Mouse (Mus musculus) forebrain, embryonic 14.5 days (tissue): ENCODE data around the gene Rbfox3. TPM values are rescaled to one million over a fixed set of nuclear protein-coding genes. Genes with fewer than 3 reads are reported as not detected.

Experiments
- ATAC-seq: fragments of 200-750 bp; cut with Nextera tagmentation; 2 replicates; pipeline ENCODE4 v1.8.0; 2017; ENCODE audit warnings: mild to moderate bottlenecking, moderate library complexity
- DNase-seq: peaks from one replicate; pipeline ENCODE4 v3.0.0-alpha.2; 2015; ENCODE audit warnings: low spot score
- H3K27ac ChIP-seq: fragments of 300-500 bp; sonication (generic); 2 replicates; pipeline ENCODE4 v1.5.1; 2014; ENCODE audit warnings: low read depth, mild to moderate bottlenecking, control low read depth, low read length, moderate library complexity
- H3K27me3 ChIP-seq: fragments of 300-500 bp; sonication (generic); replicated peaks from 2 replicates; pipeline ENCODE4 v1.6.1; 2014; ENCODE audit warnings: low read length, control low read depth, mixed read lengths; ENCODE audit not compliant: control insufficient read depth, insufficient read depth
- H3K36me3 ChIP-seq: fragments of 300-500 bp; sonication (generic); 2 replicates; pipeline ENCODE4 v1.6.1; 2014; ENCODE audit warnings: low read length, control low read depth; ENCODE audit not compliant: control insufficient read depth, insufficient read depth
- H3K4me1 ChIP-seq: fragments of 300-500 bp; sonication (generic); 2 replicates; pipeline ENCODE4 v1.6.1; 2014; ENCODE audit warnings: antibody characterized with exemption, low read length, control low read depth; ENCODE audit not compliant: control insufficient read depth, insufficient read depth
- H3K4me2 ChIP-seq: fragments of 300-500 bp; sonication (generic); 2 replicates; pipeline ENCODE4 v1.6.1; 2014; ENCODE audit warnings: mild to moderate bottlenecking, control low read depth, low read length
- H3K4me3 ChIP-seq: fragments of 300-500 bp; sonication (generic); 2 replicates; pipeline ENCODE4 v1.5.1; 2014; ENCODE audit warnings: low read depth, low read length, control low read depth
- H3K9ac ChIP-seq: fragments of 300-500 bp; sonication (generic); 2 replicates; pipeline ENCODE4 v1.6.1; 2014; ENCODE audit warnings: mild to moderate bottlenecking, low read length, control low read depth, moderate library complexity
- H3K9me3 ChIP-seq: fragments of 300-500 bp; sonication (generic); replicated peaks from 2 replicates; pipeline ENCODE4 v1.6.1; 2016; ENCODE audit warnings: low read length, control low read depth, mixed read lengths; ENCODE audit not compliant: control insufficient read depth
- whole genome bisulfite sequencing: fragments of 180-500 bp; shearing (Covaris S2); extraction: QIAGEN DNeasy Blood & Tissue Kit; methylation state at CpG from one replicate; pipeline ENCODE4 v1.1.7; 2014; 5-methylcytosine and 5-hydroxymethylcytosine counted together
- polyA plus RNA-seq: library from polyadenylated mRNA; unstranded; fragments of >200 nt; fragmentation: Nextera tagmentation; extraction: Ambion mirVana; gene quantifications from 2 replicates; pipeline ENCODE4 v1.2.1, GENCODE M21; 2014

Gene Rbfox3
- polyA plus RNA-seq, 1 experiment from 2014 or later: 28.2 TPM

GRCm38 (mm10) chr11:118927081-118927480, 15.7 kb upstream of the Rbfox3 start:
- no peak overlapping the region for H3K4me3 ChIP-seq
- 23% methylated on average over 5 of the region's 5 CpGs for WGBS

GRCm38 (mm10) chr11:118921852-118922251, 10.5 kb upstream of the Rbfox3 start:
- Histone ChIP-seq H3K27me3 (no peaks in the 10 kb centered on the region), H3K4me1 (peaks cover 4% of the 10 kb centered on the region; the same call in 1 of the 2 replicates), H3K36me3 (no peaks in the 10 kb centered on the region), H3K4me3 (no peak overlapping the region), H3K4me2 (no peak overlapping the region), H3K27ac (no peak overlapping the region), H3K9me3 (no peaks in the 10 kb centered on the region), H3K9ac (no peak overlapping the region)
- no peak for DNase-seq
- WGBS: 83% methylated on average over 6 of the region's 6 CpGs
- no peak for ATAC-seq

More at GRCm38 (mm10) chr11:118927081-118927480, 15.7 kb upstream of the Rbfox3 start:
- Histone ChIP-seq H3K4me1 (no peaks in the 10 kb centered on the region), H3K9me3 (no peaks in the 10 kb centered on the region), H3K27ac (no peak overlapping the region), H3K9ac (no peak overlapping the region), H3K4me2 (no peak overlapping the region), H3K27me3 (no peaks in the 10 kb centered on the region), H3K36me3 (no peaks in the 10 kb centered on the region)
- ATAC-seq: no peak
- DNase-seq: no peak

- H3K4me3 ChIP-seq: no peak overlapping the region
- 5% methylated on average over 15 of the region's 15 CpGs for WGBS
- peak overlapping the region; percentile 40; the same call in 1 of the 2 replicates for H3K27ac ChIP-seq
- peaks cover 13% of the 10 kb centered on the region for H3K4me1 ChIP-seq
- peak overlapping the region; percentile 10; the same call in 1 of the 2 replicates for H3K9ac ChIP-seq
- peak overlapping the region; percentile 15; the same call in 1 of the 2 replicates for H3K4me2 ChIP-seq
- H3K27me3 ChIP-seq: no peaks in the 10 kb centered on the region
- DNase-seq: peak; percentile 37
- no peaks in the 10 kb centered on the region for H3K9me3 ChIP-seq
- ATAC-seq: peak; percentile 66
- H3K36me3 ChIP-seq: no peaks in the 10 kb centered on the region
Observed at GRCm38 (mm10) chr11:118916423-118917030, 5.1 kb upstream of the Rbfox3 start.

GRCm38 (mm10) chr11:118915888-118916287, 4.5 kb upstream of the Rbfox3 start:
- Histone ChIP-seq H3K36me3 (no peaks in the 10 kb centered on the region), H3K4me2 (no peak overlapping the region), H3K9me3 (no peaks in the 10 kb centered on the region), H3K9ac (no peak overlapping the region), H3K4me3 (no peak overlapping the region), H3K4me1 (peaks cover 13% of the 10 kb centered on the region), H3K27ac (no peak overlapping the region), H3K27me3 (no peaks in the 10 kb centered on the region)
- WGBS: 34% methylated on average over 2 of the region's 2 CpGs
- ATAC-seq: peak; percentile 61
- DNase-seq: no peak

GRCm38 (mm10) chr11:118912686-118913085, 1.3 kb upstream of the Rbfox3 start:
- ATAC-seq: no peak
- WGBS: 67% methylated on average over 6 of the region's 6 CpGs
- 0 out of 2 replicates have a peak, but pooled peaks cover 5% of the 10 kb centered on the region for H3K27me3 ChIP-seq
- no peaks in the 10 kb centered on the region for H3K9me3 ChIP-seq
- H3K36me3 ChIP-seq: no peaks in the 10 kb centered on the region
- no peak overlapping the region for H3K4me2 ChIP-seq
- H3K4me3 ChIP-seq: no peak overlapping the region
- peaks cover 19% of the 10 kb centered on the region for H3K4me1 ChIP-seq
- no peak for DNase-seq
- no peak overlapping the region for H3K27ac ChIP-seq
- H3K9ac ChIP-seq: no peak overlapping the region

- WGBS: 74% methylated on average over 10 of the region's 10 CpGs
- H3K9ac ChIP-seq: no peak overlapping the region
- H3K4me3 ChIP-seq: no peak overlapping the region
- H3K9me3 ChIP-seq: no peaks in the 10 kb centered on the region
- H3K27me3 ChIP-seq: peaks cover 14% of the 10 kb centered on the region; the same call in 1 of the 2 replicates
- H3K27ac ChIP-seq: no peak overlapping the region
- ATAC-seq (no peak), DNase-seq (no peak)
- no peak overlapping the region for H3K4me2 ChIP-seq
- no peaks in the 10 kb centered on the region for H3K36me3 ChIP-seq
- peaks cover 13% of the 10 kb centered on the region for H3K4me1 ChIP-seq
Observed at GRCm38 (mm10) chr11:118910756-118911155, 641 bp downstream of the Rbfox3 start.

- H3K36me3 ChIP-seq: no peaks in the 10 kb centered on the region
- 1% methylated on average over 13 of the region's 13 CpGs for WGBS
- ATAC-seq (peak; percentile 42), DNase-seq (peak; percentile 64)
- H3K27ac ChIP-seq: peak overlapping the region; percentile 93
- peaks cover 14% of the 10 kb centered on the region; the same call in 1 of the 2 replicates for H3K27me3 ChIP-seq
- H3K4me3 ChIP-seq: peak overlapping the region; percentile 79
- H3K4me2 ChIP-seq: peak overlapping the region; percentile 92
- no peaks in the 10 kb centered on the region for H3K9me3 ChIP-seq
- H3K4me1 ChIP-seq: peaks cover 16% of the 10 kb centered on the region
- peak overlapping the region; percentile 89 for H3K9ac ChIP-seq
Observed at GRCm38 (mm10) chr11:118909814-118910201, 1.6 kb downstream of the Rbfox3 start.

GRCm38 (mm10) chr11:118908981-118909813, 2.2 kb downstream of the Rbfox3 start:
- peak overlapping the region; percentile 92 for H3K4me2 ChIP-seq
- H3K4me1 ChIP-seq: peaks cover 16% of the 10 kb centered on the region
- H3K4me3 ChIP-seq: peak overlapping the region; percentile 79
- H3K9me3 ChIP-seq: no peaks in the 10 kb centered on the region
- H3K27me3 ChIP-seq: peaks cover 14% of the 10 kb centered on the region; the same call in 1 of the 2 replicates
- peak; percentile 75 for ATAC-seq
- H3K36me3 ChIP-seq: no peaks in the 10 kb centered on the region
- H3K27ac ChIP-seq: peak overlapping the region; percentile 93
- peak; percentile 72 for DNase-seq
- peak overlapping the region; percentile 89 for H3K9ac ChIP-seq
- WGBS: under 1% methylated on average over 66 of the region's 90 CpGs
